Mouse (Mus musculus): ENCODE measurements at regions not wholly inside any gene's neighbourhood (a gene's known extent, or its start where the extent isn't known, plus 50 kb on each side); places are given as distances from the start of the nearest gene placed in this dataset.
A peak's percentile ranks its signal among the peaks of the same experiment; 100 is the strongest.

- peak; percentile 36; the same call in 1 of the 2 replicates for ATAC-seq (ENCODE audit: insufficient number of reproducible peaks, low FRiP score, low TSS enrichment)
These were observed 1698.0 kb upstream of the Pcdh17 start for GRCm38 (mm10) chr14:82745383-82745782.

GRCm38 (mm10) chr14:82758144-82758543 lies 1685.2 kb upstream of the Pcdh17 start:
- no peak for ATAC-seq (ENCODE audit: insufficient number of reproducible peaks, low FRiP score, low TSS enrichment)

All from cerebellum, adult (tissue).